Mouse (Mus musculus) MEL (cell line): Measurements from ENCODE around the gene Gsta2. TPM values are rescaled to one million over a fixed set of nuclear protein-coding genes. Genes with fewer than 3 reads are reported as not detected.
"Not testable (repeated sequence)": the region's sequence is repeated elsewhere in the genome, so short reads cannot be mapped to it uniquely, and the experiment has no call there.

Experiments used
- DNase-seq: peaks from one replicate; pipeline ENCODE4 v3.0.0; 2011; ENCODE audit warnings: low read depth, low spot score
- H3K27ac ChIP-seq: 2 replicates; pipeline ENCODE4 v1.5.1; 2012; ENCODE audit warnings: low read depth, mild to moderate bottlenecking, control low read depth, low read length, moderate library complexity; ENCODE audit not compliant: control insufficient read depth
- H3K27me3 ChIP-seq, 2 experiments: fragments of 150-350 bp in 1 of 2; sonication (generic) in 1 of 2; 2 replicates each; pipeline ENCODE4 v1.6.1; 2012; ENCODE audit warnings: low read length in 2 of 2, mild to moderate bottlenecking in 2 of 2, improper control_type of control experiment in 1 of 2, moderate library complexity in 1 of 2; ENCODE audit not compliant: insufficient read depth in 2 of 2, control insufficient read depth in 1 of 2
- H3K36me3 ChIP-seq, 2 experiments: 2 replicates each; pipeline ENCODE4 v1.6.1; 2012 to 2014; ENCODE audit warnings: low read length in 2 of 2, improper control_type of control experiment in 1 of 2, inconsistent platforms in 1 of 2, mild to moderate bottlenecking in 1 of 2; ENCODE audit not compliant: insufficient read depth in 2 of 2, control insufficient read depth in 1 of 2
- H3K4me1 ChIP-seq, 2 experiments: fragments of 150-350 bp in 1 of 2; sonication (generic) in 1 of 2; 2 replicates each; pipeline ENCODE4 v1.6.1; 2012; ENCODE audit warnings: low read length in 2 of 2, improper control_type of control experiment in 1 of 2, mild to moderate bottlenecking in 1 of 2; ENCODE audit not compliant: insufficient read depth in 2 of 2, control insufficient read depth in 1 of 2
- H3K4me3 ChIP-seq, 2 experiments: fragments of 150-350 bp in 1 of 2; sonication (generic) in 1 of 2; 2 replicates each; pipeline ENCODE4 v1.5.1; 2012; ENCODE audit warnings: low read depth in 2 of 2, low read length in 2 of 2, mild to moderate bottlenecking in 2 of 2, moderate library complexity in 2 of 2, control low read depth in 1 of 2, improper control_type of control experiment in 1 of 2; ENCODE audit not compliant: control insufficient read depth in 1 of 2, insufficient read depth in 1 of 2
- H3K79me2 ChIP-seq: 2 replicates; pipeline ENCODE4 v1.6.1; 2012; ENCODE audit warnings: mild to moderate bottlenecking, low read length, moderate library complexity; ENCODE audit not compliant: control insufficient read depth, poor library complexity, insufficient read depth
- H3K9ac ChIP-seq: 2 replicates; pipeline ENCODE4 v1.6.1; 2012; ENCODE audit warnings: low read depth, mild to moderate bottlenecking, control low read depth, low read length, moderate library complexity; ENCODE audit not compliant: control insufficient read depth, poor library complexity, severe bottlenecking
- H3K9me3 ChIP-seq: fragments of 150-350 bp; sonication (generic); replicated peaks from 2 replicates; pipeline ENCODE4 v1.6.1; 2012; ENCODE audit warnings: mild to moderate bottlenecking, low read length, improper control_type of control experiment, moderate library complexity; ENCODE audit not compliant: insufficient read depth
- CTCF ChIP-seq, 3 experiments: IDR thresholded peaks in 2 of 3; conservative IDR thresholded peaks in 1 of 3; 2 replicates each; pipeline ENCODE4 v1.5.1; 2011 to 2012; ENCODE audit warnings: low read length in 3 of 3, low read depth in 2 of 3, mild to moderate bottlenecking in 2 of 3, improper control_type of control experiment in 1 of 3, inconsistent platforms in 1 of 3, mixed read lengths in 1 of 3, moderate library complexity in 1 of 3; ENCODE audit not compliant: control insufficient read depth in 1 of 3, insufficient read depth in 1 of 3, poor library complexity in 1 of 3, severe bottlenecking in 1 of 3
- EP300 ChIP-seq, 2 experiments: IDR thresholded peaks; 2 replicates each; pipeline ENCODE4 v1.6.1; 2011; ENCODE audit warnings: improper control_type of control experiment in 2 of 2, low read length in 2 of 2, low read depth in 1 of 2, mild to moderate bottlenecking in 1 of 2
- MAX ChIP-seq: IDR thresholded peaks from 2 replicates; pipeline ENCODE4 v1.6.1; 2011; ENCODE audit warnings: low read length, improper control_type of control experiment
- NELFE ChIP-seq: IDR thresholded peaks from 2 replicates; pipeline ENCODE4 v1.6.1; 2011; ENCODE audit warnings: low read depth, low read length, improper control_type of control experiment
- NRF1 ChIP-seq: IDR thresholded peaks from 2 replicates; pipeline ENCODE4 v1.6.1; 2014; ENCODE audit warnings: low read depth, mild to moderate bottlenecking, inconsistent platforms, low read length, improper control_type of control experiment, moderate library complexity; ENCODE audit not compliant: poor library complexity, insufficient read depth, severe bottlenecking
- POLR2A ChIP-seq, 2 experiments: IDR thresholded peaks; 2 replicates each; pipeline ENCODE4 v1.6.1; 2011 to 2012; ENCODE audit warnings: low read length in 2 of 2, mild to moderate bottlenecking in 2 of 2, control low read depth in 1 of 2, improper control_type of control experiment in 1 of 2, low read depth in 1 of 2, moderate library complexity in 1 of 2; ENCODE audit not compliant: control insufficient read depth in 1 of 2, insufficient read depth in 1 of 2, poor library complexity in 1 of 2
- RAD21 ChIP-seq: IDR thresholded peaks from 2 replicates; pipeline ENCODE4 v1.6.1; 2011; ENCODE audit warnings: mild to moderate bottlenecking, low read depth, low read length, improper control_type of control experiment
- SMC3 ChIP-seq: IDR thresholded peaks from 2 replicates; pipeline ENCODE4 v1.6.1; 2011; ENCODE audit warnings: low read depth, low read length, improper control_type of control experiment
- UBTF ChIP-seq: IDR thresholded peaks from 2 replicates; pipeline ENCODE4 v1.6.1; 2012; ENCODE audit warnings: low read depth, mild to moderate bottlenecking, inconsistent platforms, low read length, improper control_type of control experiment, moderate library complexity, borderline replicate concordance; ENCODE audit not compliant: insufficient read depth
- USF2 ChIP-seq, 2 experiments: IDR thresholded peaks; 2 replicates each; pipeline ENCODE4 v1.6.1; 2011 to 2012; ENCODE audit warnings: improper control_type of control experiment in 2 of 2, low read length in 2 of 2, borderline replicate concordance in 1 of 2, inconsistent platforms in 1 of 2, low read depth in 1 of 2, mild to moderate bottlenecking in 1 of 2; ENCODE audit not compliant: insufficient read depth in 1 of 2
- ZKSCAN1 ChIP-seq: IDR thresholded peaks from 2 replicates; pipeline ENCODE4 v1.6.1; 2012; ENCODE audit warnings: low read depth, mild to moderate bottlenecking, inconsistent platforms, low read length, improper control_type of control experiment, moderate library complexity
- ZNF384 ChIP-seq: IDR thresholded peaks from 2 replicates; pipeline ENCODE4 v1.6.1; 2012; ENCODE audit warnings: low read depth, mild to moderate bottlenecking, inconsistent platforms, low read length, improper control_type of control experiment
- polyA plus RNA-seq, 2 experiments: library from polyadenylated mRNA; stranded (reverse) in 1 of 2; unstranded in 1 of 2; fragments of >175 nt in 1 of 2; fragments of >200 nt in 1 of 2; gene quantifications; 2 replicates each; pipeline versions ENCODE4 v1.2.1 to v1.2.4; 2012; ENCODE audit warnings: low replicate concordance in 2 of 2, low read depth in 1 of 2; ENCODE audit not compliant: insufficient read length in 2 of 2, insufficient read depth in 1 of 2, missing spikeins in 1 of 2
- total RNA-seq: library from RNA; depleted of rRNA; stranded (reverse); fragments of 300-350 nt; gene quantifications from 2 replicates; pipeline ENCODE4 v1.2.3, GENCODE M21; 2012

The Gsta2 gene
- total and polyA plus RNA-seq, 3 experiments, result not detected

- H3K4me1 ChIP-seq, result peaks cover 0 to 4% of the 10 kb centered on the region in 2 experiments; a peak in 1 of 4 replicates
- no peaks in the 10 kb centered on the region for H3K79me2 ChIP-seq
- peaks cover 2 to 7% of the 10 kb centered on the region in 2 experiments; a peak in 2 of 4 replicates for H3K27me3 ChIP-seq
- H3K36me3 ChIP-seq, result peaks cover 0 to 2% of the 10 kb centered on the region in 2 experiments; a peak in 2 of 4 replicates
- no peak overlapping the region for H3K4me3 ChIP-seq
- DNase-seq, result no peak
- H3K27ac ChIP-seq, result no peak overlapping the region
- no peak overlapping the region for H3K9ac ChIP-seq
- no peak for TF ChIP-seq EP300 (IDR thresholded peaks at IDR 0.05; ENCODE audit: low read depth in 1 of 2, low read length in 2 of 2)
- TF ChIP-seq CTCF (IDR thresholded peaks at IDR 0.05 in 2 of 3, conservative IDR thresholded peaks at IDR 0.05 in 1 of 3; ENCODE audit: control insufficient read depth in 1 of 3, insufficient read depth in 1 of 3, low read depth in 2 of 3, low read length in 3 of 3, poor library complexity in 1 of 3, severe bottlenecking in 1 of 3), result no peak
- TF ChIP-seq, all 39 proteins: peak for 0
- H3K9me3 ChIP-seq, result no peaks in the 10 kb centered on the region
These were observed 14.2 kb upstream of the Gsta2 start for GRCm38 (mm10) chr9:78369786-78370185.

GRCm38 (mm10) chr9:78369349-78369748 lies 13.8 kb upstream of the Gsta2 start:
- DNase-seq, result no peak
- H3K9me3 ChIP-seq, result no peaks in the 10 kb centered on the region
- H3K36me3 ChIP-seq, result peaks cover 0 to 2% of the 10 kb centered on the region in 2 experiments; a peak in 2 of 4 replicates
- no peak overlapping the region for H3K27ac ChIP-seq
- H3K79me2 ChIP-seq, result no peaks in the 10 kb centered on the region
- TF ChIP-seq SMC3, result no peak
- no peak for TF ChIP-seq EP300 (IDR thresholded peaks at IDR 0.05; ENCODE audit: low read depth in 1 of 2, low read length in 2 of 2)
- no peak for TF ChIP-seq NELFE
- no peak for TF ChIP-seq NRF1
- no peak for TF ChIP-seq CTCF (IDR thresholded peaks at IDR 0.05 in 2 of 3, conservative IDR thresholded peaks at IDR 0.05 in 1 of 3; ENCODE audit: control insufficient read depth in 1 of 3, insufficient read depth in 1 of 3, low read depth in 2 of 3, low read length in 3 of 3, poor library complexity in 1 of 3, severe bottlenecking in 1 of 3)
- no peak for TF ChIP-seq MAX
- TF ChIP-seq UBTF, result no peak
- no peak for TF ChIP-seq POLR2A (IDR thresholded peaks at IDR 0.05; ENCODE audit: control insufficient read depth in 1 of 2, insufficient read depth in 1 of 2, low read depth in 1 of 2, low read length in 2 of 2, poor library complexity in 1 of 2)
- H3K9ac ChIP-seq, result no peak overlapping the region
- H3K4me3 ChIP-seq, result no peak overlapping the region
- peaks cover 2 to 6% of the 10 kb centered on the region in 2 experiments; a peak in 2 of 4 replicates for H3K27me3 ChIP-seq
- H3K4me1 ChIP-seq, result peaks cover 0 to 4% of the 10 kb centered on the region in 2 experiments; a peak in 1 of 4 replicates

GRCm38 (mm10) chr9:78368671-78369293 lies 13.2 kb upstream of the Gsta2 start:
- H3K9ac ChIP-seq, result no peak overlapping the region
- TF ChIP-seq USF2 (IDR thresholded peaks at IDR 0.05; ENCODE audit: borderline replicate concordance in 1 of 2, insufficient read depth in 1 of 2, low read depth in 1 of 2, low read length in 2 of 2) (no peak), ZKSCAN1 (no peak), CTCF (IDR thresholded peaks at IDR 0.05 in 2 of 3, conservative IDR thresholded peaks at IDR 0.05 in 1 of 3; ENCODE audit: control insufficient read depth in 1 of 3, insufficient read depth in 1 of 3, low read depth in 2 of 3, low read length in 3 of 3, poor library complexity in 1 of 3, severe bottlenecking in 1 of 3) (no peak), SMC3 (no peak), ZNF384 (no peak), NRF1 (no peak), POLR2A (IDR thresholded peaks at IDR 0.05; ENCODE audit: control insufficient read depth in 1 of 2, insufficient read depth in 1 of 2, low read depth in 1 of 2, low read length in 2 of 2, poor library complexity in 1 of 2) (no peak), RAD21 (no peak)
- H3K27me3 ChIP-seq, result peaks cover 0 to 3% of the 10 kb centered on the region in 2 experiments; a peak in 1 of 4 replicates
- H3K36me3 ChIP-seq, result peaks cover 0 to 2% of the 10 kb centered on the region in 2 experiments; a peak in 2 of 4 replicates
- H3K79me2 ChIP-seq, result no peaks in the 10 kb centered on the region
- no peak overlapping the region for H3K4me3 ChIP-seq
- peaks cover 0 to 4% of the 10 kb centered on the region in 2 experiments; a peak in 1 of 4 replicates for H3K4me1 ChIP-seq
- no peaks in the 10 kb centered on the region for H3K9me3 ChIP-seq
- no peak for DNase-seq
- no peak overlapping the region for H3K27ac ChIP-seq

DNA sequence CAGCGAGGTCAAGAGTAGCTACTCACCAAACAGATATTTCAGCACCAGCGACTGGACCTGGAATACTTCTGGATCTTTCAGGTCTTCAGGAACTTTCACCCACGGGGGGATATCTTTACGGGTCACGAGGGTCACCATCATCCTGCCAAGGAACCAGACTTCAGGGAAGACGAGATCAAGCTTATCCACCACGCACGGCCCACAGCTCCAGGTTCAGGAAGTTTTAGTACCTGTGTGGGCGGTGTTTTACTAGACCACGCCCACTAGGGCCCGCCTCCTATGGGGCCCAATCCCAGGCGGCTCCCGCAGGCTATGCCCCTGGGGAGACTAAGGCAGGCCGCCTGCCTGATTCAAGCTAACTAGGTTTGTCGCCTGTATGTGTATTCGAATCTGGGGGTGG lies 12.4 kb upstream of the Gsta2 start, which contains the start of gene Dppa5a:
TSS of gene Dppa5a (minus strand) at position 219 of the 400 bp plus-strand sequence.
- not testable (repeated sequence) for H3K36me3 ChIP-seq, H3K9ac ChIP-seq, H3K9me3 ChIP-seq, H3K4me3 ChIP-seq, H3K79me2 ChIP-seq, H3K27ac ChIP-seq, H3K27me3 ChIP-seq, DNase-seq, H3K4me1 ChIP-seq
